Mouse (Mus musculus): ENCODE results near the gene Xrcc2. TPM values are rescaled to one million over a fixed set of nuclear protein-coding genes. Genes with fewer than 3 reads are reported as not detected.

The Xrcc2 gene
- total and polyA plus RNA-seq, 3 experiments = 22.8 to 34.1 TPM; not detected in 1

GRCm38 (mm10) chr5:25654578-25654987 lies 51.0 kb downstream of the Xrcc2 start:
- Histone ChIP-seq H3K27ac (ENCODE audit: control insufficient read depth, low read depth, low read length) (no peak overlapping the region), H3K79me2 (ENCODE audit: control insufficient read depth, insufficient read depth, low read length, poor library complexity) (no peaks in the 10 kb centered on the region), H3K4me3 (ENCODE audit: control insufficient read depth in 1 of 2, insufficient read depth in 1 of 2, low read depth in 2 of 2, low read length in 2 of 2) (no peak overlapping the region), H3K27me3 (ENCODE audit: control insufficient read depth in 1 of 2, insufficient read depth in 2 of 2, low read length in 2 of 2) (no peaks in the 10 kb centered on the region), H3K4me1 (ENCODE audit: control insufficient read depth in 1 of 2, insufficient read depth in 2 of 2, low read length in 2 of 2) (no peaks in the 10 kb centered on the region), H3K9ac (ENCODE audit: control insufficient read depth, low read depth, low read length, poor library complexity, severe bottlenecking) (no peak overlapping the region), H3K36me3 (ENCODE audit: control insufficient read depth in 1 of 2, insufficient read depth in 2 of 2, low read length in 2 of 2) (no peaks in the 10 kb centered on the region), H3K9me3 (replicated peaks; ENCODE audit: insufficient read depth, low read length) (no peaks in the 10 kb centered on the region)
- DNase-seq (ENCODE audit: low read depth, low spot score) = no peak
- no peak for TF ChIP-seq EP300 (IDR thresholded peaks at IDR 0.05; ENCODE audit: low read depth in 1 of 2, low read length in 2 of 2)
- no peak for TF ChIP-seq MEF2A (IDR thresholded peaks at IDR 0.05; ENCODE audit: extremely low read depth, insufficient replicate concordance, low read depth, low read length, poor library complexity, severe bottlenecking)
- no peak for TF ChIP-seq JUND (IDR thresholded peaks at IDR 0.05; ENCODE audit: low read depth, low read length)
- no peak for TF ChIP-seq ELF1 (IDR thresholded peaks at IDR 0.05; ENCODE audit: low read depth, low read length)
- no peak for TF ChIP-seq POLR2AphosphoS5 (IDR thresholded peaks at IDR 0.05; ENCODE audit: borderline replicate concordance, low read depth, low read length)
- no peak for TF ChIP-seq GABPA (IDR thresholded peaks at IDR 0.05; ENCODE audit: low read depth, low read length)
- no peak for TF ChIP-seq POLR2A (IDR thresholded peaks at IDR 0.05; ENCODE audit: control insufficient read depth in 1 of 2, insufficient read depth in 1 of 2, low read depth in 1 of 2, low read length in 2 of 2, poor library complexity in 1 of 2)
- no peak for TF ChIP-seq ZNF384 (IDR thresholded peaks at IDR 0.05; ENCODE audit: low read depth, low read length)
- no peak for TF ChIP-seq BHLHE40 (IDR thresholded peaks at IDR 0.05; ENCODE audit: borderline replicate concordance, low read depth, low read length)
- TF ChIP-seq CHD2 (IDR thresholded peaks at IDR 0.05; ENCODE audit: low read length) = no peak
- no peak for TF ChIP-seq MYC (IDR thresholded peaks at IDR 0.05; ENCODE audit: low read depth, low read length)
- no peak for TF ChIP-seq E2F4 (IDR thresholded peaks at IDR 0.05; ENCODE audit: borderline replicate concordance, low read depth, low read length)
- TF ChIP-seq ZC3H11A (IDR thresholded peaks at IDR 0.05; ENCODE audit: low read depth, low read length) = no peak
- no peak for TF ChIP-seq NELFE (IDR thresholded peaks at IDR 0.05; ENCODE audit: low read depth, low read length)
- no peak for TF ChIP-seq MAZ (IDR thresholded peaks at IDR 0.05; ENCODE audit: low read depth, low read length)

- DNase-seq (ENCODE audit: low read depth, low spot score) = no peak
- no peak for TF ChIP-seq USF1 (IDR thresholded peaks at IDR 0.05; ENCODE audit: low read depth, low read length)
- Histone ChIP-seq H3K9ac (ENCODE audit: control insufficient read depth, low read depth, low read length, poor library complexity, severe bottlenecking) (no peak overlapping the region), H3K27me3 (ENCODE audit: control insufficient read depth in 1 of 2, insufficient read depth in 2 of 2, low read length in 2 of 2) (no peaks in the 10 kb centered on the region), H3K36me3 (ENCODE audit: control insufficient read depth in 1 of 2, insufficient read depth in 2 of 2, low read length in 2 of 2) (no peaks in the 10 kb centered on the region), H3K4me3 (ENCODE audit: control insufficient read depth in 1 of 2, insufficient read depth in 1 of 2, low read depth in 2 of 2, low read length in 2 of 2) (no peak overlapping the region), H3K27ac (ENCODE audit: control insufficient read depth, low read depth, low read length) (no peak overlapping the region), H3K4me1 (ENCODE audit: control insufficient read depth in 1 of 2, insufficient read depth in 2 of 2, low read length in 2 of 2) (no peaks in the 10 kb centered on the region), H3K79me2 (ENCODE audit: control insufficient read depth, insufficient read depth, low read length, poor library complexity) (no peaks in the 10 kb centered on the region), H3K9me3 (replicated peaks; ENCODE audit: insufficient read depth, low read length) (no peaks in the 10 kb centered on the region)
Measured at GRCm38 (mm10) chr5:25653377-25653776, 52.2 kb downstream of the Xrcc2 start.

Data from MEL (cell line).